Mouse (Mus musculus) granulocyte monocyte progenitor cell, adult 5-6 weeks (primary cell): ENCODE measurements around the gene Gon7. TPM values are rescaled to one million over a fixed set of nuclear protein-coding genes. Genes with fewer than 3 reads are reported as not detected.

Experiments
- ATAC-seq: replicated peaks from 2 replicates; pipeline ENCODE4 v1.8.0; 2016; ENCODE audit warnings: mild to moderate bottlenecking, moderate TSS enrichment, inconsistent platforms; ENCODE audit not compliant: poor library complexity, severe bottlenecking
- total RNA-seq, 2 experiments: library from RNA; stranded (forward) in 1 of 2; stranded (reverse) in 1 of 2; fragments of 200-712, 200-1000 nt in 1 of 2; fragments of >200 nt in 1 of 2; fragmentation: Nextera tagmentation in 1 of 2; gene quantifications; 2 replicates each; pipeline ENCODE4 v1.2.3; 2014 to 2017

Gon7 gene
- total RNA-seq, 2 experiments from 2014 or later, result 19.2 to 22.2 TPM

GRCm38 (mm10) chr12:102743589-102744574 is 13.7 kb downstream of the Gon7 start, which contains the start of the genes Moap1 and Tmem251:
Moap1 (minus strand) TSS chr12:102743661.
Tmem251 (plus strand) TSS chr12:102743762.
- ATAC-seq, result peak; percentile 78

- ATAC-seq, result no peak
These were observed 14.5 kb downstream of the Gon7 start for GRCm38 (mm10) chr12:102743036-102743588.

- ATAC-seq, result no peak
These were observed 15.5 kb downstream of the Gon7 start for GRCm38 (mm10) chr12:102742056-102742455.

GRCm38 (mm10) chr12:102740285-102740684 is 17.3 kb downstream of the Gon7 start:
- no peak for ATAC-seq

GRCm38 (mm10) chr12:102739096-102739495 is 18.5 kb downstream of the Gon7 start:
- ATAC-seq, result no peak

GRCm38 (mm10) chr12:102733381-102733780 is 24.2 kb downstream of the Gon7 start:
- peak; percentile 71 for ATAC-seq

GRCm38 (mm10) chr12:102730798-102731619 is 26.6 kb downstream of the Gon7 start:
- no peak for ATAC-seq

GRCm38 (mm10) chr12:102729855-102730797 is 27.5 kb downstream of the Gon7 start:
- ATAC-seq, result peak; percentile 96

GRCm38 (mm10) chr12:102725761-102726175 is 31.8 kb downstream of the Gon7 start:
- no peak for ATAC-seq

GRCm38 (mm10) chr12:102725146-102725545 is 32.5 kb downstream of the Gon7 start:
- ATAC-seq, result no peak

- ATAC-seq, result no peak
These were observed 33.7 kb downstream of the Gon7 start for GRCm38 (mm10) chr12:102723861-102724260.

GRCm38 (mm10) chr12:102722966-102723365 is 34.6 kb downstream of the Gon7 start:
- ATAC-seq, result no peak

- no peak for ATAC-seq
These were observed 35.2 kb downstream of the Gon7 start for GRCm38 (mm10) chr12:102722451-102722850.

- ATAC-seq, result peak; percentile 72
These were observed 37.9 kb downstream of the Gon7 start for GRCm38 (mm10) chr12:102719552-102720315.

GRCm38 (mm10) chr12:102714654-102715395 is 42.8 kb downstream of the Gon7 start:
- ATAC-seq, result no peak

- no peak for ATAC-seq
These were observed 43.5 kb downstream of the Gon7 start for GRCm38 (mm10) chr12:102714116-102714515.

- ATAC-seq, result peak; percentile 48
These were observed 44.3 kb downstream of the Gon7 start for GRCm38 (mm10) chr12:102713153-102713865.
